Mouse (Mus musculus) myocyte (in vitro differentiated cells): ENCODE results near the gene Mucl3.

Experiments
- CEBPB ChIP-seq: IDR thresholded peaks from 2 replicates; pipeline ENCODE4 v1.6.1; 2011; ENCODE audit warnings: mild to moderate bottlenecking, moderate library complexity; ENCODE audit not compliant: poor library complexity, insufficient read depth, severe bottlenecking
- MAX ChIP-seq: IDR thresholded peaks from one replicate; pipeline ENCODE4 v1.6.1; 2011; ENCODE audit warnings: low read depth, mild to moderate bottlenecking, control low read depth
- MYOG ChIP-seq, 3 experiments: IDR thresholded peaks; one replicate each; pipeline ENCODE4 v1.6.1; 2011; ENCODE audit warnings: control low read depth in 2 of 3, low read depth in 2 of 3, mild to moderate bottlenecking in 2 of 3; ENCODE audit not compliant: insufficient read length in 2 of 3, control insufficient read depth in 1 of 3, insufficient read depth in 1 of 3
- POLR2A ChIP-seq: IDR thresholded peaks from one replicate; pipeline ENCODE4 v1.6.1; 2011; ENCODE audit warnings: low read depth, mild to moderate bottlenecking, control low read depth, moderate library complexity; ENCODE audit not compliant: insufficient read length
- TCF12 ChIP-seq: IDR thresholded peaks from one replicate; pipeline ENCODE4 v1.6.1; 2011; ENCODE audit warnings: mild to moderate bottlenecking, control low read depth; ENCODE audit not compliant: poor library complexity, insufficient read depth, severe bottlenecking
- TCF3 ChIP-seq: IDR thresholded peaks from one replicate; pipeline ENCODE4 v1.6.1; 2011; ENCODE audit warnings: low read depth, control low read depth; ENCODE audit not compliant: insufficient read length
- USF1 ChIP-seq: IDR thresholded peaks from one replicate; pipeline ENCODE4 v1.6.1; 2011; ENCODE audit warnings: low read depth, mild to moderate bottlenecking, control low read depth, moderate library complexity

- TF ChIP-seq MYOG (IDR thresholded peaks at IDR 0.05; ENCODE audit: control insufficient read depth in 1 of 3, insufficient read depth in 1 of 3, insufficient read length in 2 of 3, low read depth in 2 of 3), result no peak
- no peak for TF ChIP-seq USF1
- no peak for TF ChIP-seq TCF12
- no peak for TF ChIP-seq POLR2A
- no peak for TF ChIP-seq TCF3
- TF ChIP-seq CEBPB, result no peak
- no peak for TF ChIP-seq MAX
Measured at GRCm38 (mm10) chr17:35592131-35592530, 51.4 kb downstream of the Mucl3 start.
